Mouse (Mus musculus) adrenal gland (tissue): Measurements from ENCODE around the gene Crispld2.

Experiments used
- intact Hi-C: fragments of 180-260 bp; cut with DNase I; formaldehyde crosslinking; loops from one replicate; pipeline ENCODE4 v1.15.1; 2025
- long read RNA-seq, 2 experiments: library from polyadenylated mRNA; unstranded; transcript quantifications; one replicate each; pipeline ENCODE4 v2.0.0; 2020; ENCODE audit warnings: borderline replicate concordance in 1 of 2; ENCODE audit not compliant: insufficient replicate concordance in 1 of 2

Gene Crispld2
- long read RNA-seq, experiment 1, partial matches to known transcripts = 1 of 3 reads
- long read RNA-seq, experiment 1, other reads (novel, unspliced or antisense) = 1 of 3 reads
- long read RNA-seq, experiment 2, full-length matches to known transcripts = 7 of 10 reads
- long read RNA-seq, experiment 2, partial matches to known transcripts = 1 of 10 reads
- long read RNA-seq, experiment 2, other reads (novel, unspliced or antisense) = 2 of 10 reads

- intact Hi-C loops = no loop called here
Measured at GRCm38 (mm10) chr8:119992249-119992648, at the start of gene Crispld2. Crispld2 (plus strand) TSS chr8:119992438.

- intact Hi-C loops = loop anchor here (2.0 kb wide), 1 partner anchor 135 kb away; no protein-coding TSS in a partner anchor
Measured at GRCm38 (mm10) chr8:119943616-119944015, 48.6 kb upstream of the Crispld2 start.

DNA sequence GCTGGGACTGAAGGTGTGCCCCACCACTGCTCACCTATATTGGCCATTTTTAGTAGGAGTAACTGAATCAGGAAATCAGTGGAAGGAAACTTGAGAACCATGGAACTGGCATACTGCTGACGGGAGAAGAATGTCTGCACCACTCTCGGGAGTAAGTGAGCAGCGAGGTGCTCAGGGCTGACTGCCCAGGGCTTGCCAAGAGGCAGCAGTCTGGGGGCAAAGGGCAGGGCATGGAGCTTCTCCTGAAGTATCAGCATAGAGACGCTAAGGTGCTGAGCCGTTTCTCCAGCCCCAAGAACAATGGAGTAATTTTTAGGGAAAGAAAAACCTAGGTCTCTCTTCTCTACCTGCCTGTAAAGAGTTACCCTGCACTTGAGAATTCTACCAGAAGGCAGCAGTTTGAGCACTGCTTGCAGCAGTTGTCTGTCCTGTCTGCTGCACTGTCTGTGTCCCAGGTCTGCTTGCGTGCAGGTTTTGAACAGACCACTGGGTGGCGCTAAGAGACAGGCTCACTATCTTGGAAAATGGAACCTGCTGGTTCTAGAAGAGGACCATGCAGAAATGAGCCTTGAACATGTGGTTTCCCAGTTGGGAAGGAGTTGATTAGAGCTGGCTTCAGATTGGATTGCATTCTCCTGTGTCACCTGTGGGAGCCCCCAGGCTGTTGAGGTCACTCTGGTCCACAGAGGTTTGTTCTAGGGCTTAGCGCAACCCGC, 48.0 kb upstream of the Crispld2 start:
- intact Hi-C loops = loop anchor here (2.0 kb wide), 1 partner anchor 135 kb away; no protein-coding TSS in a partner anchor

GRCm38 (mm10) chr8:119946326-119946865, 45.8 kb upstream of the Crispld2 start:
- intact Hi-C loops = no loop called here

GRCm38 (mm10) chr8:119947653-119948052, 44.6 kb upstream of the Crispld2 start:
- intact Hi-C loops = no loop called here

DNA sequence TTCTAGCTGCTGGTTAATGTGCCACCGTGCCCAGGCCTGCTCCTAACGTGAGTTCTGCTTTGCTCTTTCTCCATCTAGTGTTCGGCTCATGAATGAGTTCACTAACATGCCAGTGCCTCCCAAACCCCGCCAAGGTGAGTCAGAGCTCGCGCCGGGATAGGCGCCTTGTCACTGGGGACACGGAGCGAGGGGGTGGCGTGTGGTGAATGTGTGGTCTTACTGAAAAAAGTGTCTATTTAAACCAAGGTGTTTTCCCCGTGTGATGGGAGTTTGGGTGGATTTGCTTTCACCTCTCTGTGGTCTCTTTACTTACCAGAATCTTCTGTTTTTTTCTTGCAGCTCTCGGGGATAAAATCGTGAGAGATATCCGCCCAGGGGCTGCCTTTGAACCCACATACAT, 43.9 kb upstream of the Crispld2 start:
- intact Hi-C loops = no loop called here

- intact Hi-C loops = no loop called here
Measured at GRCm38 (mm10) chr8:119952282-119952681, 40.0 kb upstream of the Crispld2 start.

GRCm38 (mm10) chr8:119952747-119953146, 39.5 kb upstream of the Crispld2 start:
- intact Hi-C loops = no loop called here

DNA sequence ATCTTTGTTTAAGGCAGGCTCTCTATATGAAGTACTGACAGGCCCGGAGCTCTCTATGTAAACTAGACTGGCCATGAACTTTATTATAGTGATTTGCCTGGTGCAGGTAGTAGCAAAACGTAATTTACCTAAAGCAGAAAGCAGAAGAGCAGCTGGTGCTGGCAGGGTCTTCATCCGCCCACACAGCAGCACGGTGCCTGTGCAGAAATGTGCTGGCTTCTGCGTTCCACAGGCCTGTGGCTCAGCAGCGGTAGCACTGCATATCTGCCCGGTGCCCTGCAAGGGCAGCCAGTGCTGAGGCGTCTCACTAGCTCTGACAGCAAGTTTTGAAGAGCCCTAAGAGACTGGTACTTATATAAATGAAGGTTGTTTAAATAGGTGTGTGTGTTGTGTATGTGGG, 36.9 kb upstream of the Crispld2 start:
- intact Hi-C loops = no loop called here

- intact Hi-C loops = no loop called here
Measured at GRCm38 (mm10) chr8:119958076-119958475, 34.2 kb upstream of the Crispld2 start.

- intact Hi-C loops = loop anchor here (5.0 kb wide), 1 partner anchor 57 kb away; no protein-coding TSS in a partner anchor
Measured at GRCm38 (mm10) chr8:119960531-119961104, 31.6 kb upstream of the Crispld2 start.

GRCm38 (mm10) chr8:119964859-119965258, 27.4 kb upstream of the Crispld2 start:
- intact Hi-C loops = loop anchor here (5.0 kb wide), 1 partner anchor 52 kb away; no protein-coding TSS in a partner anchor

- intact Hi-C loops = no loop called here
Measured at GRCm38 (mm10) chr8:119967435-119967834, 24.8 kb upstream of the Crispld2 start.

GRCm38 (mm10) chr8:119970169-119970568, 22.1 kb upstream of the Crispld2 start:
- intact Hi-C loops = no loop called here

DNA sequence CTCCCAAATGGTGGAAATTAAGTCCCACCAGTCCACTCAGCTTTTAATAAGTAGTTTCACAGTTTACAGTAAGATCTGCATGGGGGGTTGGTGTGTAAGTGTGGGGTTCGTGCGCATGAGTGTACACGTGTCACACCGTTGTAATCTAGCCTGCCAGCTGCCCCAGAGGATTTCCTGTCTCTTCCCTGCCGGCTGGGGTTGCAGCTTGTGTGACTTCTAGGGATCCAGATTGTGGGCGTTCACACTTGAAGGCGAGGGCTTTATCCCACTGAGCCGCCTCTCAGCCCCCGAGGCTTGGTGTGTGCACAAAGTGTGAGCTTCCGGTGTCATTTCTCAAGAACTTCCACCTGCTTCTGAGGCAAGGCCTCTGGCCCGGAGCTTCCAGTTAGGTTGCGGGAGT, 19.7 kb upstream of the Crispld2 start:
- intact Hi-C loops = no loop called here

- intact Hi-C loops = no loop called here
Measured at GRCm38 (mm10) chr8:119978770-119979381, 13.4 kb upstream of the Crispld2 start.

DNA sequence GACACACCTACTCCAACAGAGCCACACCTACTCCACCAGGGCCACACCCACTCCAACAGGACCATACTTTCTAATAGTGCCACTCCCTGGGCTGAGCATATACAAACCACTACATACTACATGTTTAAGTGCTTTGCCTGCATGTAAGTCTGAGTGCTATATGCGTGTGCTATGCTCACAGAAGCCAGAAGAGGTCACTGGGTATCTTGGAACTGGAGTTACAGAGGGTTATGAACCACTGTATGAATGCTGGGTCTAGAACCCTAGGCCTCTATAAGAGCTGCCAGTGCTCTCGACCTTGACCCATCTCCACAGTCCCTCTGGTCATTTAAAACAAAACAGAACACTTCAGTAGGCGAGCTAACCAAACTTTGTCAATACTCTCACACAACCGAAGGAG, 11.0 kb upstream of the Crispld2 start:
- intact Hi-C loops = loop anchor here (2.0 kb wide), 1 partner anchor 92 kb away; no protein-coding TSS in a partner anchor

DNA sequence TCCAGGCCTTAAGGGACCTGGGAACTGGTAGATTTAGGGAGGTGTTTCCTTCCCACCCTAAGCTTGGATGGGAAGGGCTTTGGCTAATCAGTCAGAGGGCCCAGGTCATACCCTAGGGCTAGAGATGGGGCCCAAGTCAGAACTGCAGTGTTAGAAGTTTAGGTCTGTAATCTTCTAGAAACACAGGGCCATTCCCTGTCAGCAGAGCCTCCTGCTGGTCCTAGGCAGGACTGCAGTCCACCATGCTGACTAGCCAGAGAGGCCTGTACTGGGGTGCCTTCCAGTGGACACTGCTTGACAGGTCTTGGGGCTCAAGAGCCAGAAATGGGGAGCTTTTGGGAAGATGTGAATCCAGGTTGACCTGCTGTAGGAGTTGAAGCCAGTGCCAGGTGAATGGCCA, 8.2 kb upstream of the Crispld2 start:
- intact Hi-C loops = no loop called here

DNA sequence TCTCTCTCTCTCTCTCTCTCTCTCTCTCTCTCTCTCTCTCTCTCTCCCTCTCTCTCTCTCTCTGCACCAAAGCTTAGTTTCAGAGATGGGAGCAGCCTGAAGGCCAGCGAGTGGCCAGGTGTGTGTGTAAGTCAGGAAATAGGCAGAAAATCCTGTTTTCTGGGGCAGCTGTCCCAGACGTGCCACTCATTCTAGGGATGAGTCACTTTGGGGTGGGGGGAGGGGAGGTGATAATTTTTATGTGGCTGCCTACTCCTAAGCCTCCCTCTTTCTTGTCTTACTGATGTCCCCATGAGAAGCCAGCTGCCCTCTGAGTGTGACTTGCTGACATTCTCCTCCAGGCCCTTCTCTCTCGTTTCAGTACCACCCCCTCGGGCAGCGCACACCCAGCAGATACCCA, 6.1 kb upstream of the Crispld2 start:
- intact Hi-C loops = no loop called here

DNA sequence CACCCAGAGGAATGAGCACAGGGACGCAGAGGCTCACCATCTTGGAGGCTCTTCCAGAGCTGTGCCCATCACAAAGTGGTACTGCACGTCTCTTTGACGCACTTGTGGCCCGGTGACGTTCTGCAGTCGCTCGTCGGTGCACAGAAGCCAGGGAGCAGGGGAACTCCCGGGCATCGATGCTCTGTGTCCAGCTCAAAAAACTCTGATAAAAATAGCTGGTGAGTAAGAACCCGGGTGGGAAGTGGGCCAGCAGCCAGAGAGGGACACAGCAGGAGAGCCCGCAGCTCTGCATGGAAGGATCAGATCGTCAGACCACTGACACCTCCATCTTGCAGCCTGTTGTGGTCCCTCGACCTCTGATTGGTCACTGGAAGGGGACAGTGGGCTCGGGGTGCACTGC, 4.2 kb upstream of the Crispld2 start:
- intact Hi-C loops = no loop called here

GRCm38 (mm10) chr8:119994114-119994513, 1.9 kb downstream of the Crispld2 start:
- intact Hi-C loops = no loop called here

GRCm38 (mm10) chr8:119994556-119994955, 2.3 kb downstream of the Crispld2 start:
- intact Hi-C loops = no loop called here
